Mouse (Mus musculus) heart, embryonic 11.5 days (tissue): ENCODE results near the gene Sgca. TPM values are rescaled to one million over a fixed set of nuclear protein-coding genes. Genes with fewer than 3 reads are reported as not detected.

Source experiments
- ATAC-seq: fragments of 200-750 bp; cut with Nextera tagmentation; replicated peaks from 2 replicates; pipeline ENCODE4 v1.8.0; 2017; ENCODE audit warnings: moderate library complexity; ENCODE audit not compliant: insufficient number of reproducible peaks, low FRiP score, low TSS enrichment
- H3K27ac ChIP-seq: fragments of 300-500 bp; sonication (generic); 2 replicates; pipeline ENCODE4 v1.5.1; 2014; ENCODE audit warnings: mild to moderate bottlenecking, low read depth, low read length
- H3K27me3 ChIP-seq: fragments of 300-500 bp; sonication (generic); 2 replicates; pipeline ENCODE4 v1.6.1; 2014; ENCODE audit warnings: mild to moderate bottlenecking, low read length, mixed read lengths; ENCODE audit not compliant: control insufficient read depth, insufficient read depth
- H3K36me3 ChIP-seq: fragments of 300-500 bp; sonication (generic); 2 replicates; pipeline ENCODE4 v1.6.1; 2014; ENCODE audit warnings: mild to moderate bottlenecking, low read length, moderate library complexity, mixed read lengths; ENCODE audit not compliant: control insufficient read depth, insufficient read depth
- H3K4me1 ChIP-seq: fragments of 300-500 bp; sonication (generic); 2 replicates; pipeline ENCODE4 v1.6.1; 2014; ENCODE audit warnings: low read length; ENCODE audit not compliant: control insufficient read depth, insufficient read depth
- H3K4me2 ChIP-seq: fragments of 300-500 bp; sonication (generic); 2 replicates; pipeline ENCODE4 v1.6.1; 2014; ENCODE audit warnings: mild to moderate bottlenecking, moderate library complexity
- H3K4me3 ChIP-seq: fragments of 300-500 bp; sonication (generic); 2 replicates; pipeline ENCODE4 v1.5.1; 2014; ENCODE audit warnings: low read depth, low read length
- H3K9ac ChIP-seq: fragments of 300-500 bp; sonication (generic); 2 replicates; pipeline ENCODE4 v1.6.1; 2014; ENCODE audit warnings: mild to moderate bottlenecking, low read depth, low read length, moderate library complexity
- H3K9me3 ChIP-seq: fragments of 300-500 bp; sonication (generic); replicated peaks from 2 replicates; pipeline ENCODE4 v1.6.1; 2016; ENCODE audit warnings: low read length; ENCODE audit not compliant: control insufficient read depth
- WGBS: fragments of 180-500 bp; shearing (Covaris S2); extraction: QIAGEN DNeasy Blood & Tissue Kit; methylation state at CpG from one replicate; pipeline ENCODE4 v1.1.7; 2014; ENCODE audit not compliant: insufficient replicate concordance; 5-methylcytosine and 5-hydroxymethylcytosine counted together
- polyA plus RNA-seq: library from polyadenylated mRNA; unstranded; fragments of >200 nt; fragmentation: Nextera tagmentation; extraction: Ambion mirVana; gene quantifications from 2 replicates; pipeline ENCODE4 v1.2.1, GENCODE M21; 2014

Sgca gene
- polyA plus RNA-seq, 1 experiment from 2014 or later, result 24.7 TPM

DNA sequence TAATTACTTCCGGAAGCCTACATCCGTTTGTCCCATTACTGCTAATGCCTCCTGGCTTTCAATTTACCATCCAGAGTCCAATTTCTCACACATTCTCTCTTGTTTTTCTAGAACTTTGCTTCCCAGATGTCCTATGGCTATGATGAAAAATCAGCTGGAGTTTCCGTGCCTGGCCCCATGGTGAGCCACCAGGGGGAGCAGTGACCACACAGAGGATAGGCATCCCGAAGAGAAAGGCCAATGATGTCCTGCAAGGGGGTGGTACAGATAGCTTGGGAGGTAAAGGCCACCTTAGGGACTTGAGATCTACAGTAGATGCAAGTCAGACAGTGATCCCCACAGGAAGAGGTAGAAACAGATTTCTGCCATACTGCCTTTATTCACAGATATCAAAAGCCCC, 36.8 kb downstream of the Sgca start:
- H3K9ac ChIP-seq, result no peak overlapping the region
- no peak overlapping the region for H3K4me2 ChIP-seq
- no peaks in the 10 kb centered on the region for H3K9me3 ChIP-seq
- H3K27ac ChIP-seq, result no peak overlapping the region
- ATAC-seq, result no peak
- H3K36me3 ChIP-seq, result no peaks in the 10 kb centered on the region
- H3K4me1 ChIP-seq, result peaks cover 10% of the 10 kb centered on the region; the same call in 1 of the 2 replicates
- 13% methylated on average over 4 of the region's 4 CpGs for WGBS
- H3K27me3 ChIP-seq, result peaks cover 32% of the 10 kb centered on the region
- no peak overlapping the region for H3K4me3 ChIP-seq

DNA sequence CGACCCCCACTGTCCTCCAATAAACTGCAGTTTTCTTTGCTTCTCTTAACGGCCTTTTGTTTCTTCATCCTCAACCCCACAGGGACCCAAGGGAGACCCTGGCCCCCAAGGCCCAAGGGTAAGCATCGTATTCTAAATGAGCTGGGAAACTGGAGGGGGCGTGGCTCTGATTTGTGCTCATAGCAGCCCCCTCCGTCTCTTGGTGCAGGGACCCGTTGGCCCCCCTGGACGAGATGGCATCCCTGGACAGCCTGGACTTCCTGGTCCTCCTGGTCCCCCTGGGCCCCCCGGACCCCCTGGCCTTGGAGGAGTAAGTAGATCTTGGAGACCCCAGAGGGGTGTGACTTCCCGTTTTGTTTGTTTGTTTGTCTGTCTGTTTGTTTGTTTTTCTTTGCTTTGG, 37.8 kb downstream of the Sgca start:
- Histone ChIP-seq H3K4me3 (peak overlapping the region; percentile 42; the same call in 1 of the 2 replicates), H3K9ac (no peak overlapping the region), H3K9me3 (no peaks in the 10 kb centered on the region), H3K27me3 (peaks cover 40% of the 10 kb centered on the region), H3K4me1 (peaks cover 16% of the 10 kb centered on the region), H3K27ac (no peak overlapping the region), H3K4me2 (peak overlapping the region; percentile 77), H3K36me3 (no peaks in the 10 kb centered on the region)
- WGBS, result 32% methylated on average over 9 of the region's 9 CpGs
- no peak for ATAC-seq

DNA sequence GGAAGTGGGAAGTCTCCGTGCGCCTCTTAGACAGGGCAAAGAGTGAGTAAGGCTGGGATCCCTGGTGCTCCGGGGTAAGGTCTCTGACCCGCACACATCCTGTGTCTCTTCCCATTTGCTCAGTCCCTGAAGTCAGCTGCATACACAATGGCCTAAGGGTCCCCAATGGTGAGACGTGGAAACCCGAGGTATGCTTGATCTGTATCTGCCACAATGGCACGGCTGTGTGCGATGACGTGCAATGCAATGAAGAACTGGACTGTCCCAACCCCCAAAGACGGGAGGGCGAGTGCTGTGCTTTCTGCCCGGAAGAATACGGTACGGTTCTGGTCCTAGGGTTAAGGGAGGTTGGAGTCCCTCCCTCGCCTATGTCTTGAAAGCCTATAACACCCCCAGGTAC, 38.3 kb downstream of the Sgca start:
- Histone ChIP-seq H3K36me3 (no peaks in the 10 kb centered on the region), H3K4me2 (peak overlapping the region; percentile 77), H3K4me3 (peak overlapping the region; percentile 42), H3K27ac (no peak overlapping the region), H3K9me3 (no peaks in the 10 kb centered on the region), H3K27me3 (peaks cover 43% of the 10 kb centered on the region), H3K9ac (peak overlapping the region; percentile 64), H3K4me1 (peaks cover 20% of the 10 kb centered on the region)
- WGBS, result 5% methylated on average over 15 of the region's 15 CpGs
- ATAC-seq, result no peak

DNA sequence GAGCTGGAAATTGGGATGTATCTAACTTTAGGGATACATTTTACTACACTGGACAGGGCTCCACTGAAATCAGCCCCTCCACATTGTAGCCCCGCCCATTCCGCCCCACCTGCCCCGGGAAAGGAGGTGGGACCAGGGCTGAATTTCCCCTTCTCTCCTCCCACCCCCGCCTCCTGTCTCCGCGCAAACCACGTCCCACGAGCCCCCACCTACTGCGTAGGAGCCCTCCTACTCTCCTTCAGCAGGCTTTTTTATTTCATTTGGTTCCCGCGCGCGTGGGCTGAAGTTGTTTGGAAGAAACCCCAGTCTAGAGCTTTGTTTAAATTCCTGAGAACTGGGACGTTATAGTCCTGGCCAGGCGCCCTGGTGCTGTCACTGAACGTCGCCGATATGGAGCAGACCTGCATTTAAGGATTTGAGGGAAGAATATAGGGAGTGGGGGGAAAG, 38.8 kb downstream of the Sgca start:
- no peaks in the 10 kb centered on the region for H3K9me3 ChIP-seq
- H3K27ac ChIP-seq, result peak overlapping the region; percentile 6; the same call in 1 of the 2 replicates
- peak overlapping the region; percentile 42 for H3K4me3 ChIP-seq
- H3K27me3 ChIP-seq, result peaks cover 39% of the 10 kb centered on the region
- peaks cover 20% of the 10 kb centered on the region for H3K4me1 ChIP-seq
- WGBS, result under 1% methylated on average over 17 of the region's 18 CpGs
- H3K36me3 ChIP-seq, result no peaks in the 10 kb centered on the region
- peak overlapping the region; percentile 77 for H3K4me2 ChIP-seq
- H3K9ac ChIP-seq, result peak overlapping the region; percentile 64
- 0 out of 2 replicates have a peak, but pooled peaks have one; percentile 11 for ATAC-seq

DNA sequence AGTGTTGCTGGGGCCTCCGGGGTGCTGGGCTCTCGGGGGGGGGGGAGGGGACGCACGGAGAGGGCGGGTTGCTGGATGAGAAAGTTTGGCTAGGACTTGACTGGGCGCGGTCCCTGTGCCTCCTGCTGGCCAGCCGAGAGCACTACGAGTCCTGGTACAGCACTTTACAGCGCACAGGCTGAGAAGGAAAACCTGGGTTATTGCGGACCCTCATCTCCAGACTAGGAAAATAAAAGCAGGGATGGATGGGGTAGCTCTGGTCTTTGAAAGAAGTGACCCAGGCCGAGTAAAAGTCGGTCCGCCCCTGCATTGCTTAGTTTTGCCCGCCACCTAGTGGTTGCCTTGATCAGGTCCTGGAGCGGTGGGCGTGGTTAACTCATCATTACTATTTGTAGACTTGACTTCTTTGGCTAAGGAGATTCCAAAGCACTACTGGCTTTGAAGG, 39.3 kb downstream of the Sgca start:
- peak overlapping the region; percentile 3 for H3K9ac ChIP-seq
- no peaks in the 10 kb centered on the region for H3K36me3 ChIP-seq
- H3K9me3 ChIP-seq, result no peaks in the 10 kb centered on the region
- 0% methylated on average over 15 of the region's 17 CpGs for WGBS
- H3K27ac ChIP-seq, result peak overlapping the region; percentile 6; the same call in 1 of the 2 replicates
- H3K27me3 ChIP-seq, result peaks cover 39% of the 10 kb centered on the region
- peak overlapping the region; percentile 42 for H3K4me3 ChIP-seq
- peak overlapping the region; percentile 77 for H3K4me2 ChIP-seq
- peak; percentile 53 for ATAC-seq
- H3K4me1 ChIP-seq, result peaks cover 20% of the 10 kb centered on the region

DNA sequence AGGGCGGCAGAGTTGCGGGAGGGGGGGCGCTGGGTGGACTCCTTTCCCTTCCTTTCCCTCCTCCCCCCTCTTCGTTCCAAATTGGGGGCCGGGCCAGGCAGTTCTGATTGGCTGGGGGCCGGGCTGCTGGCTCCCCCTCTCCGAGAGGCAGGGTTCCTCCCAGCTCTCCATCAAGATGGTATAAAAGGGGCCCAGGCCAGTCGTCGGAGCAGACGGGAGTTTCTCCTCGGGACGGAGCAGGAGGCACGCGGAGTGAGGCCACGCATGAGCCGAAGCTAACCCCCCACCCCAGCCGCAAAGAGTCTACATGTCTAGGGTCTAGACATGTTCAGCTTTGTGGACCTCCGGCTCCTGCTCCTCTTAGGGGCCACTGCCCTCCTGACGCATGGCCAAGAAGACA, 40.1 kb downstream of the Sgca start, which contains the start of gene Col1a1:
Col1a1 (plus strand) TSS at position 180 of the 400 bp plus-strand sequence.
- ATAC-seq, result no peak

DNA sequence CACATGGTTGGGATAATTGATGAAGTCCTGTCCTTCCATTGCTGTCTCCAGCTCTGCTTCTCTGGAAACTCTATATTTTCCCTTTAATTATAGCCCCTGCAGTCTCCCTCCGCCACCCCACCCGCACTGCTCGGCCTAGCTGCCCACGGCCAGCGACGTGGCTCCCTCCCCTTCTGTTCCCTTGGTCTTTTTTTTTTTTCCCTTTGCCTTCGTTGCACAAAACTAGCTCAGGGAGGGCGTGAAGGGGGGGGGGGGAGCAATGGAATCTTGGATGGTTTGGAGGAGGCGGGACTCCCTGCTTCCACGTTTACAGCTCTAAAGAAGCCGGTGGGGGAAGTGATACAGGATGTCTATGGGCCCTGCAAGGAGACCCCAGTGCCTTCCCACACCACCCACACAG, 41.6 kb downstream of the Sgca start:
- H3K4me3 ChIP-seq, result no peak overlapping the region
- no peak overlapping the region for H3K9ac ChIP-seq
- H3K27me3 ChIP-seq, result peaks cover 36% of the 10 kb centered on the region
- no peak overlapping the region for H3K4me2 ChIP-seq
- ATAC-seq, result no peak
- WGBS, result 41% methylated on average over 11 of the region's 11 CpGs
- no peaks in the 10 kb centered on the region for H3K9me3 ChIP-seq
- H3K27ac ChIP-seq, result no peak overlapping the region
- peaks cover 31% of the 10 kb centered on the region for H3K4me1 ChIP-seq
- H3K36me3 ChIP-seq, result no peaks in the 10 kb centered on the region

More for the DNA sequence above, 40.1 kb downstream of the Sgca start, which contains the start of gene Col1a1:
- Histone ChIP-seq H3K4me3 (peak within 1 kb of the TSS; percentile 42), H3K9me3 (no peaks in the 10 kb centered on the region), H3K27ac (peak within 1 kb of the TSS; percentile 6; the same call in 1 of the 2 replicates), H3K4me1 (peaks cover 20% of the 10 kb centered on the region), H3K27me3 (peaks cover 39% of the 10 kb centered on the region), H3K36me3 (no peaks in the 10 kb centered on the region), H3K9ac (peak within 1 kb of the TSS; percentile 3), H3K4me2 (peak within 1 kb of the TSS; percentile 77)
- WGBS, result 14% methylated on average over 19 of the region's 19 CpGs

DNA sequence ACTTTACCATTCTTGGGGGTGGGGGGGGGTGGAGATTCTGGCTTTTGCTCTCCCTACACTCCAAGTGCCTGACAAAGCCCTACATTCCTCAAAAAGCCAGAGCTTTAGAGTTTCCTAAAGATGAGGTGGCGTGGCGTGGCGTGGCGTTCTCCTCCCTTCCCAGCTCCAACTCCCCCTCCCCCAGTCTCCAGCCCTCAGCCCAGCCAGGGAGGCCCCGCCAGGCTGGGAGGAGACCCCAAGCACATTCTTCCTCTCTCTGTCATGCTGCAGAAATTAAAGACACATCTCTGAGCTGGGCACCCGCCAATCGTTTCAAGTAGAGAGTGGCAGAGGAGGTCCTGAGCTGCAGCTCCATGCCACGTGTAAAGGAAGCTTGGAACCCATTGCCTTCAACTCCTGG, 42.5 kb downstream of the Sgca start:
- H3K27me3 ChIP-seq, result peaks cover 36% of the 10 kb centered on the region
- ATAC-seq, result no peak
- H3K4me1 ChIP-seq, result peaks cover 40% of the 10 kb centered on the region

DNA sequence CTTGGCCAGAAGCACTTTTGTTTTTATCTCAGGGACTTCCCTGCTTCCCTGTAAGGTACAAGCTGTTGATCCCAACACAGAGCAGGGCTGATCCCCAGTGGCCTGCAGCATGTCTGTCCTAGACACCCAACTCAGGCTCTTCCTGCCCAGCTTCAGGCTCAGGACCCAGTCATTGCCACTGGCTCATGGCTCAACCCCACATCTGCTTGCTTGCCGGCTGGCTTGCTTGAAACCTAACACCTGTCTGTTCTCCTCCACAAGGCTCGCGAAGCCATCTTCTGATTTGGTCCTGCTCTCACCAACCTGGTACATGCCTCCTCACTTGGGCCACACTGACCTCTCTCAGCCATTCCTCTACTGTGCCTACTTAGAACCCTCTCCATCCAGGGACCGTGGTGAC, 46.0 kb downstream of the Sgca start:
- Histone ChIP-seq H3K4me1 (peaks cover 46% of the 10 kb centered on the region), H3K27ac (no peak overlapping the region), H3K36me3 (no peaks in the 10 kb centered on the region), H3K9me3 (no peaks in the 10 kb centered on the region), H3K9ac (peak overlapping the region; percentile 3; the same call in 1 of the 2 replicates), H3K4me3 (no peak overlapping the region), H3K27me3 (peaks cover 17% of the 10 kb centered on the region), H3K4me2 (no peak overlapping the region)
- no peak for ATAC-seq
- WGBS, result 38% methylated on average over 4 of the region's 4 CpGs

More for the DNA sequence above, 42.5 kb downstream of the Sgca start:
- Histone ChIP-seq H3K36me3 (no peaks in the 10 kb centered on the region), H3K4me2 (peak overlapping the region; percentile 11; the same call in 1 of the 2 replicates), H3K9ac (0 out of 2 replicates have a peak overlapping the region, but pooled peaks have one; percentile 10), H3K9me3 (no peaks in the 10 kb centered on the region), H3K4me3 (no peak overlapping the region), H3K27ac (peak overlapping the region; percentile 66)
- 9% methylated on average over 8 of the region's 8 CpGs for WGBS
